Mouse (Mus musculus): ENCODE measurements around the gene Gm43517. TPM values are rescaled to one million over a fixed set of nuclear protein-coding genes. Genes with fewer than 3 reads are reported as not detected.

The Gm43517 gene
- polyA plus RNA-seq, 2 experiments, result not detected

- Histone ChIP-seq H3K4me1 (replicated peaks; ENCODE audit: control insufficient read depth in 2 of 2, insufficient read depth in 2 of 2, low read length in 1 of 2) (no peaks in the 10 kb centered on the region), H3K4me2 (ENCODE audit: low read depth) (no peak overlapping the region), H3K9ac (replicated peaks) (no peak overlapping the region), H3K27me3 (ENCODE audit: control insufficient read depth, insufficient read depth, low read length) (peaks cover 76% of the 10 kb centered on the region), H3K4me3 (ENCODE audit: insufficient read depth in 1 of 2, low read depth in 2 of 2, low read length in 2 of 2) (no peak overlapping the region), H3K27ac (no peak overlapping the region), H3K9me3 (ENCODE audit: control insufficient read depth, low read length) (no peaks in the 10 kb centered on the region), H3K36me3 (replicated peaks; ENCODE audit: control insufficient read depth, insufficient read depth, low read depth) (no peaks in the 10 kb centered on the region)
- ATAC-seq (ENCODE audit: insufficient read depth) (no peak), DNase-seq (ENCODE audit: low read depth in 3 of 3, low spot score in 3 of 3) (no peak)
- 2% methylated on average over 23 of the region's 23 CpGs for WGBS (ENCODE audit: insufficient replicate concordance)
- no peak for TF ChIP-seq EP300 (IDR thresholded peaks at IDR 0.05; ENCODE audit: low read depth)
- no peak for TF ChIP-seq CTCF (IDR thresholded peaks at IDR 0.05; ENCODE audit: low read depth)
These were observed 637 bp downstream of the Gm43517 start for GRCm38 (mm10) chr12:49385631-49385990.

- no peak for TF ChIP-seq EP300 (IDR thresholded peaks at IDR 0.05; ENCODE audit: low read depth)
- TF ChIP-seq CTCF (IDR thresholded peaks at IDR 0.05; ENCODE audit: low read depth), result no peak
- no peak overlapping the region for H3K4me3 ChIP-seq (ENCODE audit: insufficient read depth in 1 of 2, low read depth in 2 of 2, low read length in 2 of 2)
- H3K27me3 ChIP-seq (ENCODE audit: control insufficient read depth, insufficient read depth, low read length), result peaks cover 76% of the 10 kb centered on the region
- H3K9me3 ChIP-seq (ENCODE audit: control insufficient read depth, low read length), result no peaks in the 10 kb centered on the region
- no peak overlapping the region for H3K27ac ChIP-seq
- 14% methylated on average over 10 of the region's 10 CpGs for WGBS (ENCODE audit: insufficient replicate concordance)
- no peaks in the 10 kb centered on the region for H3K36me3 ChIP-seq (replicated peaks; ENCODE audit: control insufficient read depth, insufficient read depth, low read depth)
- no peak overlapping the region for H3K9ac ChIP-seq (replicated peaks)
- H3K4me1 ChIP-seq (replicated peaks; ENCODE audit: control insufficient read depth in 2 of 2, insufficient read depth in 2 of 2, low read length in 1 of 2), result no peaks in the 10 kb centered on the region
- H3K4me2 ChIP-seq (ENCODE audit: low read depth), result no peak overlapping the region
- ATAC-seq (ENCODE audit: insufficient read depth) (no peak), DNase-seq (ENCODE audit: low read depth in 3 of 3, low spot score in 3 of 3) (no peak)
These were observed 1.3 kb downstream of the Gm43517 start for GRCm38 (mm10) chr12:49386081-49386805.

- peaks cover 73% of the 10 kb centered on the region for H3K27me3 ChIP-seq (ENCODE audit: control insufficient read depth, insufficient read depth, low read length)
These were observed 3.1 kb downstream of the Gm43517 start for GRCm38 (mm10) chr12:49387856-49388598.

GRCm38 (mm10) chr12:49389666-49390065 lies 4.7 kb downstream of the Gm43517 start:
- no peak overlapping the region for H3K9ac ChIP-seq (replicated peaks)
- DNase-seq (ENCODE audit: low read depth in 3 of 3, low spot score in 3 of 3), result no peak
- TF ChIP-seq EP300 (IDR thresholded peaks at IDR 0.05; ENCODE audit: low read depth), result no peak
- no peak for TF ChIP-seq CTCF (IDR thresholded peaks at IDR 0.05; ENCODE audit: low read depth)
- 5% methylated on average over 5 of the region's 5 CpGs for WGBS (ENCODE audit: insufficient replicate concordance)
- no peak overlapping the region for H3K4me3 ChIP-seq (ENCODE audit: insufficient read depth in 1 of 2, low read depth in 2 of 2, low read length in 2 of 2)
- H3K9me3 ChIP-seq (ENCODE audit: control insufficient read depth, low read length), result no peaks in the 10 kb centered on the region
- H3K36me3 ChIP-seq (replicated peaks; ENCODE audit: control insufficient read depth, insufficient read depth, low read depth), result no peaks in the 10 kb centered on the region
- peaks cover 69% of the 10 kb centered on the region for H3K27me3 ChIP-seq (ENCODE audit: control insufficient read depth, insufficient read depth, low read length)
- no peak for ATAC-seq (ENCODE audit: insufficient read depth)
- no peaks in the 10 kb centered on the region for H3K4me1 ChIP-seq (replicated peaks; ENCODE audit: control insufficient read depth in 2 of 2, insufficient read depth in 2 of 2, low read length in 1 of 2)
- H3K27ac ChIP-seq, result no peak overlapping the region
- H3K4me2 ChIP-seq (ENCODE audit: low read depth), result no peak overlapping the region

More at GRCm38 (mm10) chr12:49387856-49388598, 3.1 kb downstream of the Gm43517 start:
- no peak overlapping the region for H3K4me3 ChIP-seq (ENCODE audit: insufficient read depth in 1 of 2, low read depth in 2 of 2, low read length in 2 of 2)
- DNase-seq (ENCODE audit: low read depth in 3 of 3, low spot score in 3 of 3), result no peak
- ATAC-seq (ENCODE audit: insufficient read depth), result no peak
- WGBS (ENCODE audit: insufficient replicate concordance), result 18% methylated on average over 2 of the region's 2 CpGs
- H3K4me2 ChIP-seq (ENCODE audit: low read depth), result no peak overlapping the region
- TF ChIP-seq EP300 (IDR thresholded peaks at IDR 0.05; ENCODE audit: low read depth) (no peak), CTCF (IDR thresholded peaks at IDR 0.05; ENCODE audit: low read depth) (no peak)
- no peaks in the 10 kb centered on the region for H3K9me3 ChIP-seq (ENCODE audit: control insufficient read depth, low read length)
- H3K9ac ChIP-seq (replicated peaks), result no peak overlapping the region
- H3K4me1 ChIP-seq (replicated peaks; ENCODE audit: control insufficient read depth in 2 of 2, insufficient read depth in 2 of 2, low read length in 1 of 2), result no peaks in the 10 kb centered on the region
- no peak overlapping the region for H3K27ac ChIP-seq
- H3K36me3 ChIP-seq (replicated peaks; ENCODE audit: control insufficient read depth, insufficient read depth, low read depth), result no peaks in the 10 kb centered on the region

- H3K4me2 ChIP-seq (ENCODE audit: low read depth), result no peak overlapping the region
- DNase-seq (ENCODE audit: low read depth in 3 of 3, low spot score in 3 of 3), result no peak
- H3K4me3 ChIP-seq (ENCODE audit: insufficient read depth in 1 of 2, low read depth in 2 of 2, low read length in 2 of 2), result no peak overlapping the region
- TF ChIP-seq CTCF (IDR thresholded peaks at IDR 0.05; ENCODE audit: low read depth) (no peak), EP300 (IDR thresholded peaks at IDR 0.05; ENCODE audit: low read depth) (no peak)
- H3K27ac ChIP-seq, result no peak overlapping the region
- no peak for ATAC-seq (ENCODE audit: insufficient read depth)
- no peaks in the 10 kb centered on the region for H3K36me3 ChIP-seq (replicated peaks; ENCODE audit: control insufficient read depth, insufficient read depth, low read depth)
- H3K27me3 ChIP-seq (ENCODE audit: control insufficient read depth, insufficient read depth, low read length), result peaks cover 69% of the 10 kb centered on the region
- no peaks in the 10 kb centered on the region for H3K4me1 ChIP-seq (replicated peaks; ENCODE audit: control insufficient read depth in 2 of 2, insufficient read depth in 2 of 2, low read length in 1 of 2)
- 4% methylated on average over 13 of the region's 13 CpGs for WGBS (ENCODE audit: insufficient replicate concordance)
- H3K9me3 ChIP-seq (ENCODE audit: control insufficient read depth, low read length), result no peaks in the 10 kb centered on the region
- H3K9ac ChIP-seq (replicated peaks), result no peak overlapping the region
These were observed 5.3 kb downstream of the Gm43517 start for GRCm38 (mm10) chr12:49390257-49390656.
